Mouse (Mus musculus): ENCODE data around the gene Hist4h4.

Gene Hist4h4

GRCm38 (mm10) chr6:136803739-136804633 is at the start of gene Hist4h4:
Hist4h4 (minus strand) TSS chr6:136804415.
- DNase-seq (ENCODE audit: low spot score in 2 of 2) = peak; percentile 84 to 98

DNA sequence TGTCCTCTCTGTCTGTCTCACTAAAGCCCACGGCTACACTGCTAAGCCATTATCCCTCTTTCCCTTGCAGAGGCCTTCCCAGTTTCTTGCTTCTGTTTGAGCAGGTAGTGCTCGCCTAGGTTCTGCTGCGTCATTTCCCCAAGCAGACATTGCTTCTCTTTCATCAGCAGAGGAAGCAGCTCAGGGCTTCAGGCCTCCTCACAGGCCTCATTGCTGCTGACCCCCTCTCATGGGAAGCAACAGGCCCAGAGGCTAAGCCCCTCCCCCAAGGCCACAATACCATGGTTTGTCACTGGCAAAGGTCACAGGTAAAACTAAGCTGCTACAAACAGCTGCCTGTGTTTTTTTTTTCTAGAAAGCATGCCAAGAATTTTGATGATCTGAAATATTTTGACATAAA is 48.5 kb upstream of the Hist4h4 start:
- no peak for DNase-seq (ENCODE audit: low spot score in 2 of 2)

DNA sequence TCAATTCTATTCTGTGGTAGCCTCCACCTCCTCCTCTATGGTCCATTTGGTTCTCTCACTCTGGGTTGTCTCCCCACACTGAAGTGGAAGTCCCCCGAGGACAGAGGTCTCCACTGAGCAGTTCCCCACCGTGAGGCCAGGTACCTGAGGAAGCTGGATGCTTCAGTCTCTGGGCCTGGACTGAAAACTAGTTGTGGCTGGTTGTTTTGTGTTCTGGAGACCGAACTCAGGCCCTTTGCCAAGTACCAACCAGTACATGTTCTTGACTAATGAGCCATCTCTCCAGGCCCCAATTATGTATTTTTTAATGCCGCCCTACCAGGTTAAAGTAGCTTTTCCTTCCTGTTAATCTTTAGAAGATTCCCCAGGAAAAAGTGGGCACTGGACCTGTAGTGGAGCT is 48.1 kb upstream of the Hist4h4 start:
- no peak for DNase-seq (ENCODE audit: low spot score in 2 of 2)

DNA sequence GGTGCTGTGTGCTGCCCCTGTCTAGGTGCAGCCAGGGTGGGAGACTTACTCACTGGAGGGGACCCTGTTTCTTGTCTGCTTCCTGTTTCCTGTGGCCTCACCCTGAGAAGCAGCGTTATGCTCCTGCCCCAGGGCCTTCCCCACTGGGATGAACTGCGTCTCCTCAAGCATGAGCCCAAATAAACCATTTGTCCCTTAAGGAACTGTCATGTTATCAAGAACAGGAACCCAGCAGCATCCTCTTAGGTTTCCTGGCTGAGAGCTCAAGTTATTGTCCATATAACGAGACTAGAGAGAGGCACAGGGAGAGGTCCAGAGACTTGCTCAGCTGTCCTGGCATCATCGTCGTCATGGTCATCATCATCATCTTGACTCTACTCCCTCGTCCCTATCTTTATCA is 46.1 kb upstream of the Hist4h4 start:
- no peak for DNase-seq (ENCODE audit: low spot score in 2 of 2)

- DNase-seq (ENCODE audit: low spot score in 2 of 2) = no peak
Measured at GRCm38 (mm10) chr6:136848971-136849370, 44.8 kb upstream of the Hist4h4 start.

GRCm38 (mm10) chr6:136848399-136848798 is 44.2 kb upstream of the Hist4h4 start:
- no peak for DNase-seq (ENCODE audit: low spot score in 2 of 2)

GRCm38 (mm10) chr6:136847790-136848189 is 43.6 kb upstream of the Hist4h4 start:
- DNase-seq (ENCODE audit: low spot score in 2 of 2) = peak in 1 of 2 experiments; percentile 49

GRCm38 (mm10) chr6:136847267-136847666 is 43.1 kb upstream of the Hist4h4 start:
- DNase-seq (ENCODE audit: low spot score in 2 of 2) = no peak

DNA sequence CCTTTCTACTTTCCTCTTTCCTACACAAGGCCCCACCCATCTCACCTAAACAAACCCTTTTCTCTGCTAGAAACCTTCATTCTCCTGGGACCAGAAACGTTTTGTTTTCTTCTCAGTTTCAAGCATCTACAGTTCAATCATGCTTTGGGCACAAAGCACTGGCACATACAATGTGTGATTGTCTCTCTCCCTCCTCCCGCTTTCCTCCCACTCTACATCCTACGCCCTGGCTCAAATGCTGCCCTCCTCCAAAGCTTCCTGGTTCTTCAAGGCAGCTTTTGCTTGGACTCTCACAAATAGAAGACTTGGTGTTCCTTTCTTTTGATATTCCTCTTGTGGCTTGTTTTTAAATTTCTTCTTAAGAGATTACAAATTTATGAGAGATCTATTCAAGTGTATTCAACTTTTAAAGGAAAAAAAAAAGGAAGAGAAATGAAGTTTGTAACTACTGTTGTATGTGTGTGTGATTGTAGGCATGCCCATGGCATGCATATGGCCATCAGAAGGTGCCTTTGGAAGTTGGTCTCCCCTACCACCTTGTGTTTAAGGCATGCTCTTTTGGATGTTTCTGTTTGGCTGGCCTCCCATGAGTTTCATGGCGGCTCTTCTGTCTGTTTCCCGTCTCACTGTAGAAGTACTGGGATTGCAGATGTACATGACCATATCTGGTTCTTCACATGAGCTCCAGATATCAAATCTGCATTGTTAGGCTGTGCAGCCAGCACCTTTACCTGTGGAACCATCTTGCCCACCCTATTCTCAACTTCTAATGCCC is 41.7 kb upstream of the Hist4h4 start:
- DNase-seq (ENCODE audit: low spot score in 2 of 2) = no peak

GRCm38 (mm10) chr6:136844903-136845302 is 40.7 kb upstream of the Hist4h4 start:
- DNase-seq (ENCODE audit: low spot score in 2 of 2) = no peak

GRCm38 (mm10) chr6:136837323-136837722 is 33.1 kb upstream of the Hist4h4 start:
- DNase-seq (ENCODE audit: low spot score in 2 of 2) = no peak

- no peak for DNase-seq (ENCODE audit: low spot score in 2 of 2)
Measured at GRCm38 (mm10) chr6:136835352-136835751, 31.1 kb upstream of the Hist4h4 start, which contains the start of gene Smco3. Smco3 (minus strand) TSS chr6:136835452.

GRCm38 (mm10) chr6:136831712-136832111 is 27.5 kb upstream of the Hist4h4 start:
- no peak for DNase-seq (ENCODE audit: low spot score in 2 of 2)

GRCm38 (mm10) chr6:136828681-136829080 is 24.5 kb upstream of the Hist4h4 start:
- no peak for DNase-seq (ENCODE audit: low spot score in 2 of 2)

GRCm38 (mm10) chr6:136827881-136828561 is 23.8 kb upstream of the Hist4h4 start, which contains the start of gene Wbp11:
Wbp11 (minus strand) TSS chr6:136828233.
- peak; percentile 98 for DNase-seq (ENCODE audit: low spot score in 2 of 2)

DNA sequence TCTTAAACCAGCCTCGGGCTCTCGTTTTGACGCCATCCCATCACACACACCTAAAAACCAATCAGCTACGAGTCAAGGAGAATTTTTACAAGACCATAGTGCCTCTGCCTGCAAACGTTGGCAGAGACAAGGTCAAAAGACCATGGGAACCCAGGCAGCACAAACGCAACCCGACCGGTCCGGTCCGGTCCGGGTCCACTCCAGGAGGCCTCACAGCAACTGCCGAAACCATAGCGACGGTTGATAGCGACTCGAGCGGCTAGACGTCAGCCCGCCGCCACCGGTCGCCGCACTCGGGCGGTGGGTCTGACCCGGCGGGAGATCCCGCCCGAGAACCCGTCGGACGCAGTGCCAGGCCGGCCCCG is 23.3 kb upstream of the Hist4h4 start, which contains the start of gene BC049715:
Gene BC049715, plus strand, starts transcription at position 111 of the 365 bp plus-strand sequence.
- DNase-seq (ENCODE audit: low spot score in 2 of 2) = no peak

- DNase-seq (ENCODE audit: low spot score in 2 of 2) = no peak
Measured at GRCm38 (mm10) chr6:136827116-136827515, 22.9 kb upstream of the Hist4h4 start.

DNA sequence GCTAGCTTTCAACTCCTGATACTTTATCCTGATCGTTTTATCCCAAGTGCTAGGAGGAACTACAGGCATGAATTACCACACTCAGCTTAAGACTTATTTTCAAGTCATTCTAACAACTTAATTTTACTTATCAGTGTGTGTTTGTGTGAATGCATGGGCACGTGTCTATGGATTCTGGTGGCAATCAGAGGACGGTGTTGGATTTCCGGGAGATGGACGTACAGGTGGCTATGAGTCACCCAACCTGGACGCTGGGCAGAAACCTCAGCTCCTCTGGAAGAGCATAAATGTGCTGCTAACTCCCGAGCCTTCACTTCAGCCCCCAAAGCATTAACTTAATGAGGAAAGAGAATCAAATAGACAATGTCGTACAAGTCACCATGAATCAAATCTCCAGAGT is 20.8 kb upstream of the Hist4h4 start:
- no peak for DNase-seq (ENCODE audit: low spot score in 2 of 2)

DNA sequence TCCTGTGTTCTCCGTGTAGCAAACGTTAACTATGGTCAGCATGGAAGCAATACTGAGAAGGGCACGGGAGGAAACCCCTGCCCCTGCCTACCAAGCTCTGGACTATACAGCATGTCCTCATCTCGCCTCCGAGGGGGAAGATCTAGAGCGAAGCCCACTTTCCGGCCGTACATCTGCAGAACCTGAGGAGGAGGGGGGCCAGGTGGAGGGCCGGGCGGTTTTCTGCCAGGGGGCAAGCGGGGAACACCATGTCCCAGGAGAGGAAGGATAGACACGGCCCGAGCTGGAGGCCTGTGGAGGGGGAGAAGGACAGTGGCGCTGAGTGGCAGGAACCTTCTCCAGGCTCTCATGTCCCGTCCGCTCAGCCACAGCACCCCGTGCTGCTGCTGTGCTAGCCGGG is 16.9 kb upstream of the Hist4h4 start:
- DNase-seq (ENCODE audit: low spot score in 2 of 2) = no peak

- DNase-seq (ENCODE audit: low spot score in 2 of 2) = no peak
Measured at GRCm38 (mm10) chr6:136820381-136820780, 16.2 kb upstream of the Hist4h4 start.

DNA sequence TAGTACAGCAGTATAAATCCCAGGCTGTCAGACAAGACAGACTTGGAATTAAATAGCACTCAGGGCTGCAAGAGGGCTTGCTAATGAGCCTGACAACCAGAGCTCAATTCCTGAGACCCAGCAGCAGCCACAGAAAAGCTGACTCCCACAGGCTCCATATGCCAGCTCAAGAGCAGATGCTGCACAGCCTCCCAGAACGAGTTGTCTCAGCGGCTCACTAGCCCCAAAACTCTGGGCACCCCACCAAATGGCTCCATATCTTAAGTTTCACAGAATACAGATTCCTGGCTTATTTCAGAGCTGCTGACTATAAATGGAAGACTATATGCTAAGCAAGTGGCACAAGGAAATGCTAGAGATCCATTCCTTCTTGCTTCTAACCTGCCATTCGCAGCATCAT is 13.3 kb upstream of the Hist4h4 start:
- DNase-seq (ENCODE audit: low spot score in 2 of 2) = peak; percentile 79 to 92

- DNase-seq (ENCODE audit: low spot score in 2 of 2) = no peak
Measured at GRCm38 (mm10) chr6:136816826-136817225, 12.6 kb upstream of the Hist4h4 start.
